Mouse (Mus musculus) limb, embryonic 10.5 days (tissue): ENCODE results near the gene Scfd2. TPM values are rescaled to one million over a fixed set of nuclear protein-coding genes. Genes with fewer than 3 reads are reported as not detected.

Experiments used
- DNase-seq: peaks from one replicate; pipeline ENCODE4 v3.0.0-alpha.2; 2017; ENCODE audit warnings: low spot score
- H3K27ac ChIP-seq: fragments of 300-500 bp; sonication (generic); 2 replicates; pipeline ENCODE4 v1.5.1; 2016; ENCODE audit warnings: mild to moderate bottlenecking
- H3K27me3 ChIP-seq: fragments of 300-500 bp; sonication (generic); 2 replicates; pipeline ENCODE4 v1.6.1; 2016; ENCODE audit warnings: low read depth, mild to moderate bottlenecking; ENCODE audit not compliant: poor library complexity, severe bottlenecking
- H3K36me3 ChIP-seq: fragments of 300-500 bp; sonication (generic); 2 replicates; pipeline ENCODE4 v1.6.1; 2016; ENCODE audit warnings: mild to moderate bottlenecking, moderate library complexity
- H3K4me1 ChIP-seq: fragments of 300-500 bp; sonication (generic); 2 replicates; pipeline ENCODE4 v1.6.1; 2016
- H3K4me3 ChIP-seq: fragments of 300-500 bp; sonication (generic); 2 replicates; pipeline ENCODE4 v1.5.1; 2016; ENCODE audit warnings: mild to moderate bottlenecking, moderate library complexity
- H3K9me3 ChIP-seq: fragments of 300-500 bp; sonication (generic); replicated peaks from 2 replicates; pipeline ENCODE4 v1.6.1; 2016; ENCODE audit warnings: mild to moderate bottlenecking
- WGBS: fragments of 180-500 bp; shearing (Covaris S2); methylation state at CpG from one replicate; pipeline ENCODE4 v1.1.7; 2016; 5-methylcytosine and 5-hydroxymethylcytosine counted together
- polyA plus RNA-seq: library from polyadenylated mRNA; unstranded; fragments of >200 nt; fragmentation: Nextera tagmentation; extraction: Ambion mirVana; gene quantifications from 2 replicates; pipeline ENCODE4 v1.2.1, GENCODE M21; 2016

Scfd2 gene
- polyA plus RNA-seq, 1 experiment from 2014 or later: 18.1 TPM

- H3K9me3 ChIP-seq: no peaks in the 10 kb centered on the region
- H3K36me3 ChIP-seq: no peaks in the 10 kb centered on the region
- peak overlapping the region; percentile 15; the same call in 1 of the 2 replicates for H3K4me3 ChIP-seq
- H3K27me3 ChIP-seq: no peaks in the 10 kb centered on the region
- peaks cover 76% of the 10 kb centered on the region for H3K4me1 ChIP-seq
- 44% methylated on average over 10 of the region's 10 CpGs for WGBS
- H3K27ac ChIP-seq: peak overlapping the region; percentile 80
- DNase-seq: peak; percentile 42
Observed at GRCm38 (mm10) chr5:74447517-74448334, 83.8 kb downstream of the Scfd2 start.

DNA sequence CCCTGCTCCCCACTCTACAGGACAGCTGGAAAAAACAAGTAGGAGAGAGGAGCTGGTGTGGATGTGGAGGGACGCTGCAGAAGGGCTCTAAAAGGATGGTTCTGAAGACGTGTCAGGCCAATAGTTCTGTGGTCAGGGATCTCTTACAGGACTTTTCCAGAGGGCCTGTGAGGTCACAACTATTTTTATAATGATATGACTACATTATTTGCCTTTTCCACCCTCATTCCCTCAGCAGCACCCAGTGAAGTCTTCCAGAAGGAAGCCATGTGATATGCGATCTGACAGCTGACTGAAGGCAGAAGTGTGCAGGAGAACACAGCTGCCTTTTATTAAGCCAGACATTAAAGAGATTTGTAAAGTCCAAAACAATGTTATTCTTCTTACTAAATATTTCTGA is 85.7 kb downstream of the Scfd2 start:
- Histone ChIP-seq H3K36me3 (no peaks in the 10 kb centered on the region), H3K4me1 (peaks cover 58% of the 10 kb centered on the region), H3K27ac (peak overlapping the region; percentile 58), H3K4me3 (no peak overlapping the region), H3K9me3 (no peaks in the 10 kb centered on the region), H3K27me3 (no peaks in the 10 kb centered on the region)
- 60% methylated on average over 3 of the region's 3 CpGs for WGBS
- DNase-seq: no peak

GRCm38 (mm10) chr5:74438353-74438752 is 93.2 kb downstream of the Scfd2 start:
- Histone ChIP-seq H3K4me3 (no peak overlapping the region), H3K27me3 (no peaks in the 10 kb centered on the region), H3K36me3 (no peaks in the 10 kb centered on the region), H3K9me3 (no peaks in the 10 kb centered on the region), H3K27ac (0 out of 2 replicates have a peak overlapping the region, but pooled peaks have one; percentile 42), H3K4me1 (peaks cover 10% of the 10 kb centered on the region)
- 87% methylated on average over 8 of the region's 8 CpGs for WGBS
- no peak for DNase-seq

- H3K27me3 ChIP-seq: no peaks in the 10 kb centered on the region
- no peaks in the 10 kb centered on the region for H3K36me3 ChIP-seq
- 16% methylated on average over 9 of the region's 9 CpGs for WGBS
- H3K27ac ChIP-seq: peak overlapping the region; percentile 85
- DNase-seq: peak; percentile 87
- H3K9me3 ChIP-seq: no peaks in the 10 kb centered on the region
- H3K4me3 ChIP-seq: peak overlapping the region; percentile 21; the same call in 1 of the 2 replicates
- peaks cover 32% of the 10 kb centered on the region for H3K4me1 ChIP-seq
Observed at GRCm38 (mm10) chr5:74433580-74434147, 97.9 kb downstream of the Scfd2 start.

- peak overlapping the region; percentile 85 for H3K27ac ChIP-seq
- H3K4me1 ChIP-seq: peaks cover 29% of the 10 kb centered on the region
- H3K9me3 ChIP-seq: no peaks in the 10 kb centered on the region
- no peaks in the 10 kb centered on the region for H3K36me3 ChIP-seq
- H3K4me3 ChIP-seq: peak overlapping the region; percentile 21
- DNase-seq: peak; percentile 65
- H3K27me3 ChIP-seq: no peaks in the 10 kb centered on the region
- WGBS: 17% methylated on average over 14 of the region's 14 CpGs
Observed at GRCm38 (mm10) chr5:74432879-74433539, 98.5 kb downstream of the Scfd2 start.

DNA sequence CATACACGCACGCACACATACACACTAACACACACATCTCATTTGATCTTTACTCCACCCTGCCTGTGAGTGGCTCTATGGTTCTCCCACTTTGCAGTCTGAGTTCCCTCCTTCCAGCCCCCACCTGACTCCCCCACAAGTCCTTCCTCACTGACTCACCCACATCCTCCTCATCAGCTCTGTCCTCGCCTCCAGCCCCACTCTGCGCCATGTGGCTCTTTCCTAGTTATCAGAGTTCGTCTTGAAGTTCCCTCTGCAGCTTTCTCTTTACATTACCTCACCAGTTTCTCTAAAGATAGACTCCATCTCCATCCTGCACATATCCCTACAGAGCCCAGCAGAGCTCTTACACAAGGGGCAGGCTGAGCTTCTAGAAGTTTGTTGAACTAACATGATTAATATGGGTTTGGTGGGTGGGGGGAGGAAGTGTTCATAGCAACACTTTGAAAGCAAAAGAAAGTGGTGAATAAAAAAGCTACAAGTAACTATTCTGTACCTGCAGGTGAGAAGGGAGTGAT is 110.9 kb downstream of the Scfd2 start:
- Histone ChIP-seq H3K4me3 (no peak overlapping the region), H3K36me3 (no peaks in the 10 kb centered on the region), H3K9me3 (no peaks in the 10 kb centered on the region), H3K4me1 (peaks cover 11% of the 10 kb centered on the region), H3K27ac (peak overlapping the region; percentile 42; the same call in 1 of the 2 replicates), H3K27me3 (no peaks in the 10 kb centered on the region)
- WGBS: 79% methylated on average over 5 of the region's 5 CpGs
- no peak for DNase-seq

GRCm38 (mm10) chr5:74412557-74412956 is 119.0 kb downstream of the Scfd2 start:
- H3K27ac ChIP-seq: no peak overlapping the region
- H3K36me3 ChIP-seq: peaks cover 4% of the 10 kb centered on the region; the same call in 1 of the 2 replicates
- 98% methylated on average over 3 of the region's 3 CpGs for WGBS
- no peak for DNase-seq
- H3K4me1 ChIP-seq: peaks cover 10% of the 10 kb centered on the region
- H3K9me3 ChIP-seq: no peaks in the 10 kb centered on the region
- no peaks in the 10 kb centered on the region for H3K27me3 ChIP-seq
- H3K4me3 ChIP-seq: no peak overlapping the region

GRCm38 (mm10) chr5:74404887-74405286 is 126.7 kb downstream of the Scfd2 start:
- Histone ChIP-seq H3K36me3 (no peaks in the 10 kb centered on the region), H3K4me3 (no peak overlapping the region)
- 91% methylated on average over 4 of the region's 5 CpGs for WGBS

DNA sequence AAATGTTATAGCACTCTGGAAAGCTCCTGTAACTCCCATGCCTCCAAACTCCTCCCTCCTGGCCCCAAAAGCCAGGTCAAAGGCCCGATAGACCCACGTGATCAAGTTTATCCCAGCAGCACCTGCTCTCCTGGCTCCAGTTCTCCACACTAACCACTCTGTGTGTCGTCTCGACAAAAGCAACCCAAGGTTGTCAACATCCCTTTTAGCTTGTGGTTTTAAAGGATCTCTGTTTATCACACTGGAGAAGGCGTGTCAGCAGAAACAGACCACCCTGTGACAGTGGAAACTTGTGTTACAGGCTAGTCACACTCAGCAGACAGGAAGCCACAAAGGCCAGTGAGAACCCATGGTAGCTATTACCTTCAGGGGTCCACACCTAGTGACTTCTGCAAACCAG is 127.5 kb downstream of the Scfd2 start:
- H3K4me1 ChIP-seq: peaks cover 30% of the 10 kb centered on the region
- no peaks in the 10 kb centered on the region for H3K9me3 ChIP-seq
- H3K27ac ChIP-seq: peak overlapping the region; percentile 23; the same call in 1 of the 2 replicates
- WGBS: 79% methylated on average over 5 of the region's 5 CpGs
- DNase-seq: no peak
- no peak overlapping the region for H3K4me3 ChIP-seq
- no peaks in the 10 kb centered on the region for H3K36me3 ChIP-seq
- no peaks in the 10 kb centered on the region for H3K27me3 ChIP-seq

More at GRCm38 (mm10) chr5:74404887-74405286, 126.7 kb downstream of the Scfd2 start:
- no peak for DNase-seq
- H3K27me3 ChIP-seq: no peaks in the 10 kb centered on the region
- H3K4me1 ChIP-seq: peaks cover 30% of the 10 kb centered on the region
- no peaks in the 10 kb centered on the region for H3K9me3 ChIP-seq
- no peak overlapping the region for H3K27ac ChIP-seq

GRCm38 (mm10) chr5:74402626-74403025 is 128.9 kb downstream of the Scfd2 start:
- H3K9me3 ChIP-seq: no peaks in the 10 kb centered on the region
- no peaks in the 10 kb centered on the region for H3K27me3 ChIP-seq
- no peak for DNase-seq
- H3K27ac ChIP-seq: peak overlapping the region; percentile 38
- no peaks in the 10 kb centered on the region for H3K36me3 ChIP-seq
- 53% methylated on average over 4 of the region's 4 CpGs for WGBS
- peaks cover 30% of the 10 kb centered on the region for H3K4me1 ChIP-seq
- no peak overlapping the region for H3K4me3 ChIP-seq

DNA sequence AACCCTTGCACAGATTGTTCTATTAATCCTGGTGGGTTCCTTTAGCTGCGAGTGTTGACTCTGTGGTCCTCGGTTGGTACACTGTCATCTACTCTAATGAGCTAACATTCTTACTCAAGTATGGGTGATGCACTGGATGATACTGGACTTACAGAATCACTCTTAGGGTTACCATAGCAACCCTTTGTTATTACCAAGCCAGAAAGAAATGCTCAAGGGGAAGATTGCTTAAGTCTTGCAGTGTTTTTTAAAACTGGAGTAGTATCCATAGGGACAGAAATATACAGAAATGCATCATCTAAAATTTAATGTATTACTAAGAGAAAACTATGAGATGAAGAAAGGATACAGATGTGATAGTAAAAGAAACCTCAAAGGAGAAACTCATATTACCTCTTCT is 139.8 kb downstream of the Scfd2 start:
- no peaks in the 10 kb centered on the region for H3K36me3 ChIP-seq
- no peak for DNase-seq
- peaks cover 49% of the 10 kb centered on the region for H3K4me1 ChIP-seq
- 88% methylated on average over 2 of the region's 2 CpGs for WGBS
- H3K9me3 ChIP-seq: no peaks in the 10 kb centered on the region
- no peaks in the 10 kb centered on the region for H3K27me3 ChIP-seq
- peak overlapping the region; percentile 31; the same call in 1 of the 2 replicates for H3K27ac ChIP-seq
- no peak overlapping the region for H3K4me3 ChIP-seq

DNA sequence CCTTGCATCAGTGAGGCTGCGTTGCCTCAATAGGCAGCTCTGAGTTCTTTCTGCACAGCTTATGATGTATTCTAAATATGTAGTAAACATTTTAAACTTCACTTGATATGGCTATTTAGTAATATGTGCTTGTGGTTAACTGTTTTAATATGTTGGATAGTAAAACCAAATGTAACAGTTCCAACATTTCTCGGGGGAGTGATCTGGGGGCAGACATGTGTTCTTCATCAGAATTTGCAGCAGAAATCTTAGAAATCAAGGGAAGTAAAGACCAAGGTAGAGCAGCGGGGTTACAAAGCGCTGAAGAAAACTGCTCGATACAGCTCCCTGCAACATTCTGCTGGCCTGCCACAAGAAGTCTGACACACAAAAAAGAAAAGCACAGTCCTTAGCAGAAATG is 140.2 kb downstream of the Scfd2 start:
- Histone ChIP-seq H3K4me3 (no peak overlapping the region), H3K4me1 (peaks cover 49% of the 10 kb centered on the region), H3K27ac (peak overlapping the region; percentile 31; the same call in 1 of the 2 replicates), H3K36me3 (no peaks in the 10 kb centered on the region), H3K27me3 (no peaks in the 10 kb centered on the region), H3K9me3 (no peaks in the 10 kb centered on the region)
- no peak for DNase-seq
- WGBS: 75% methylated on average over 5 of the region's 5 CpGs
